Mouse (Mus musculus) adipocyte (in vitro differentiated cells): ENCODE data around the gene Tsks.

Experiments
- DNase-seq: peaks from one replicate; pipeline ENCODE4 v3.0.0-alpha.2; 2016; ENCODE audit warnings: low spot score

Tsks gene

GRCm38 (mm10) chr7:44978300-44978699 is 35.3 kb downstream of the Tsks start:
- DNase-seq, result no peak

DNA sequence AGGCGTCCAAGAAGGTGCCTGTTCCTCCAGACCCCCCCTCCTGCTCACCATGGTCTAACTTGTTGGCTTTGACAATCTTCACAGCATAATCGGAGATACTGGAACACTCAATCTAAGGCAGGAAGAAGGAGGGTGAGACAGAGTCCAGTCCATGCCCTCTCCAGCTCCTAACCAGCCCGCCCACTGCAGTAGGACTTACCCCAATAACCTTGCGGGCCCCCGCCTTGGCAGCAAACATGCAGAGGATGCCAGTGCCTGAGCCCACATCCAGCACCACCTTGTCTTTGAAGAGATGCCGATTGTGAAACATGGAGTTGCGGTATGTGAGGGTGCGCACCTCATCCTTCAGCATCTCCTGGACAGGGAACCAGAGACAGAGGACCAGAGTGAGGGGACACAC is 38.5 kb downstream of the Tsks start:
- DNase-seq, result no peak

DNA sequence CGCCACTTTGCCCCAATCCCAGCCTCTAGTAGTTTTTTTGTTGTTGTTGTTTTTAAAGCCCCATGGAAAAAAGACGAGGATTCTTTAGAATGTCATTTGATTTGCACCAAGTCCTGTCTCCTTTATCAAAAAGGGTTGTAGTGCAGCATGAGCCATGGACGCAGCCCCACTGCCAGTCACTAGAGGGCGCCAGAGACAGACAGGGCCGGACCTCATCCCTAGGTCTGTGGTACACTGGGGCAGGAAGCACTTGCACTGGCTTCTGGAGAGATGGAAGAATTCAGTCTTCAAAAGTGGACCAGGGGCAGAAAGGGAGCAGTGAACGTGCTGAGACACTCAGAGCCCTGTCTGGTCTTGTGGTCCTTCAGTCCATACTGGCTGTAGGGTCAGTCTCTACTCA is 40.1 kb downstream of the Tsks start:
- peak; percentile 82 for DNase-seq

- no peak for DNase-seq
Measured at GRCm38 (mm10) chr7:44983944-44984832, 41.2 kb downstream of the Tsks start.

DNA sequence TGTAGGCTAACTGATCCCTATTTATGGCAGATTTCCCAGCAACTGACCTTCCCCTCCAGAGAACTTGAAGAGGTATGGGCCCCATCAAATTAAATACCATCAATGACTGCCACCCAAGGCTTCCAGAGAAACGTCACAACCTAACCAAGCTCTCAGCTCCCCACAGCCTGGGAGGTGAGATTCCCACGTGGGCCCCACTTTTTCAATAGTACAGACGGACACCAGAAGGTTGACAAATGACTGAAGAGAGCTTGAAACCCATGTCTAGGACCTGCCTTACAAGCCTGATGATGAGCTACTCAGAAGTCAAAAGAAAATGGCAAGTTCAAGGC is 41.8 kb downstream of the Tsks start:
- DNase-seq, result no peak

GRCm38 (mm10) chr7:44985595-44986191 is 42.7 kb downstream of the Tsks start:
- peak; percentile 47 for DNase-seq

DNA sequence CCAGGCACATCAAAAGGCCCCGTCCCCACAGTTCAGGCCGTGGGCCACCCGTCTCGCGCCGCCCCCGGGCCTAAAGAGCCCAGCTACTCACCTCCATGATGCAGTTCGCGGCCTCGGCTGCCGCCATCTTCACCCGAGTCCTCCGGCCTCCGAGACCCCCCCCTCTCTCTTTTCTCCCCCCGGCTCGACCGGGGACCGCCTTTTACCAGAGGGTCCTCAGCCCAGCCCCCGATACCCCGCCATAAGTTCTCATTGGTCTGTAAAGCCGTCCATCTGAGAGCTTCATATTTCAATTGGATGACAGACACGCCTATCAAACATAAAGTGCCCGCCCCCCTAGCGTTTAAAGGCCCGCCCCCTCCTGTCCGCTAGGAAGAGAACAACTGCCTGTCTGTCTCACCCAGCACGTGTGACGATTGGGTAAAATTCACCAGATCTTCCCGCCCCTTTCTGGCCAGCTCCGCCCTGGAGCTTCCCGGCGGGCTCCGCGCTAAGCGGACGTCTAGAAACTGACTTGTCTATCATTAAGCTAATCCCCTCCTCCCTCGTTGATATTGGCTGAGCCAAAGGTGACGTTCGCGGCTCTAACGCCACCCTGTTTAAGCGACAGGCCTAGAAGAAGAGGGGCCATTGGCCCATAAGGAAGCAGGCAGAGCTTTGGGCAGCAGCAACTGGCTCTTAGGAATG is 43.3 kb downstream of the Tsks start, which contains the start of gene Prmt1:
Gene Prmt1, minus strand, starts transcription at position 377 of the 687 bp plus-strand sequence.
- DNase-seq, result peak; percentile 98

GRCm38 (mm10) chr7:44986879-44987718 is 44.1 kb downstream of the Tsks start:
- no peak for DNase-seq

- DNase-seq, result no peak
Measured at GRCm38 (mm10) chr7:44996672-44997071, 53.7 kb downstream of the Tsks start.

DNA sequence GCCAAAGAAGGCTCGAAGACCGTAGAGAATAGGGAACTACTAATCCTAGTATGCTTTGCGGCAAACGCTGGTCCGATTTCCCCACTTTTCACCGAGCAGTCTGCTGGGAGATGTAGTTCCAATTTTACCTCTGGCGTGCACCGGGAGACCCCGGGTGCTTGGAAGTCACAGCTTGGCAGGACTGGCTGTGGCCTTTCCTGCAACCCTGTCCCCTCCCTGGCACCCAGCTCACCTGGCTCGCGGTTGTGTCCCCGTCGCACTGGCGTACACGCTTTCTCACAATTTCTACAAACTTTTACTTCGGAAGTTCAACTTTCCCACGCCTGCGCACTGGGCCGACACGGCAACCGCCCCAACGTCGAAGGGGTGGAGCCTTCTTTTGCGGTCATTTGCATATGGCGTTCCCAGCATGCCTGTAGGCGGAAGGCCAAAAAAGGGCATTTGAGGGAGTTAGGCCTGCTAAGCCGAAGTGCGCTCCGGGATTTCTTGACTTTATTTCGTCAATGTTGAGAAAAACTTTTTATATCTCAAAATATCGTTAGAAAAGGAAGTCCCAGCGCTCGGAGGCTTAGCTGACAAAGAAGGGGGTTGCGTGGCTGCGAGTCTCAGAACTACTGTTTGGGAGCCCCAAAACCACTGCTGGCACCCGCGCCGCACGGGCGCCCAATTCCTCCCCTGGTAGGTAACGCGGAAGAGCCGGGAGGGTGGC is 54.4 kb downstream of the Tsks start, which contains the start of gene Irf3:
Gene Irf3, plus strand, starts transcription at position 418 of the 709 bp plus-strand sequence.
- peak; percentile 97 for DNase-seq

DNA sequence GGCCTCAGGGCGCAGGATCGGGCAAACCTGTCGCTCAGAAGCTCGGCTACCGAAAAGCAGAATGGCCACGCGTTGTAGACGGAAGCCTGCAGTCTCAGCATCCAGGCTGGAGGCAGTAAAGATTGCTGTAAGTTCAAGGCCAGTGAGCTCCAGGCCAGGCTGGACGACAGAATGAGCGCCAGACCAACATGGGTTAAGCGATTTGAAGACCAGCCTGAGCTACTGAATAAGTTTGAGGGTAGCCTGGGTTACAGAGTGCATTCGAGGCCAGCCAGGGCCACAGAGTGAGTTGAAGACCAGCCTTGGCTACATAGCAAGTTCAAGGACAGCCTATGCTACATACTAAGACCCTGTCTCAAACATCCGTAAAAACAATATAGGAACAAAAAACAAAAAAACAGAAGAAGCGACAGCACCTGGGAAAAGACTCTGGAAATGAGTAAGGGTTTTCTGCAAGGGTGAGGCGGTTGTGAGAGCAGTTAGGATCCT is 55.0 kb downstream of the Tsks start:
- no peak for DNase-seq

- peak; percentile 65 for DNase-seq
Measured at GRCm38 (mm10) chr7:44998501-44998955, 55.5 kb downstream of the Tsks start, which contains the start of gene Bcl2l12. Gene Bcl2l12 (minus strand): TSS chr7:44998712.

- no peak for DNase-seq
Measured at GRCm38 (mm10) chr7:44999753-45000152, 56.7 kb downstream of the Tsks start.

DNA sequence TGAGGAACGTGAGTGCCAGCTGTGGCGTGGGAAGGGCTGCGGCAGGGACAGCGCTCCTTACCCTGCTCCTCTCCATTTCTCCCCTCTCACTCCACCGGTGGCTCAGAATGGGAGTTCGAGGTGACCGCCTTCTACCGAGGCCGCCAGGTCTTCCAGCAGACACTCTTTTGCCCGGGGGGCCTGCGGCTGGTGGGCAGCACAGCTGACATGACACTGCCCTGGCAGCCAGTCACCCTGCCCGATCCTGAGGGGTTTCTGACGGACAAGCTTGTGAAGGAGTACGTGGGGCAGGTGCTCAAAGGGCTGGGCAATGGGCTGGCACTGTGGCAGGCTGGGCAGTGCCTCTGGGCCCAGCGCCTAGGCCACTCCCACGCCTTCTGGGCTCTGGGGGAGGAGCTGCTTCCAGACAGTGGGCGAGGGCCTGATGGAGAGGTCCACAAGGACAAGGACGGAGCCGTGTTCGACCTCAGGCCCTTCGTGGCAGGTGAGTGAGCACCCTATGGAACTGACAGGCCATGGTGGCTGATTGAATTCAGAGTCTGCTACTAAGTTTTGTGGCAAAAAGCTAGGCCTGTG is 57.6 kb downstream of the Tsks start:
- DNase-seq, result no peak

DNA sequence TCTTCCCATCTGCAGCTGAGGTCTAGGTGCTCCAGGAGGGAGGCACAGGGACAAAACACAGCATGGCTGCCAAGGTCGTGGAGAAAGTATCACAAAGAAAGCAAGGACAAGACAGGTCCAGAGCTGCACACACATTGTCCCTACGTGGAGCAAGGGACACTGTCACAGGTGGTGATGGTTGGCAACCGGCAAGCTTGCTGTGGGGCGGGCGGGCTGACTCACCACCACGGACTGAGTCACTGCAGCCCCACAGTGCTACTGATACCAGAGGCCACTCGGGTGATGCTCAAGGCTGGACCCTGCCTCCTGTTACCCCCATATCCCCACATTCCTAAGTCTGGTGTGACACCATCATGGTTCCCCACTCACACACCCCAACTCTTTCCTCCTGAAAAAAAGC is 59.4 kb downstream of the Tsks start:
- no peak for DNase-seq

DNA sequence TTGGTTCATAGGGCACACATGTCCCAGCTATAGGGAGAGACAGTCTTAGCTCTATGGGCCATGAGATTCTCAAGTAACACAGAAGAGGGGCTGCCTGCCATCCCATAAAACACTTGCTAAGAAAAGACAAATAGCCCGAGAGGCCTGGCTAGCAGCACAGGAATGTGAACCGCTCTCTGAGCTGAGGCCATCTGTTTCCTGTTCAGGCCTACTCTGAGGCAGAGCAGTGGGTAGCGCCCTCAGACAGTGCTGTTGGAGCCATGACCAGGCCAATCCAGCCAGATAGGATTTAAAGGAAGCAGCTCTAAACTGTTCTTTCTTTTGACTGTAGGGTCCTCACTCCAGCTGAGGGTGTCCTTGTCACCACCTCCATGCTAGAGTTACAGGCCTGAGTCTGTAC is 61.5 kb downstream of the Tsks start:
- no peak for DNase-seq

DNA sequence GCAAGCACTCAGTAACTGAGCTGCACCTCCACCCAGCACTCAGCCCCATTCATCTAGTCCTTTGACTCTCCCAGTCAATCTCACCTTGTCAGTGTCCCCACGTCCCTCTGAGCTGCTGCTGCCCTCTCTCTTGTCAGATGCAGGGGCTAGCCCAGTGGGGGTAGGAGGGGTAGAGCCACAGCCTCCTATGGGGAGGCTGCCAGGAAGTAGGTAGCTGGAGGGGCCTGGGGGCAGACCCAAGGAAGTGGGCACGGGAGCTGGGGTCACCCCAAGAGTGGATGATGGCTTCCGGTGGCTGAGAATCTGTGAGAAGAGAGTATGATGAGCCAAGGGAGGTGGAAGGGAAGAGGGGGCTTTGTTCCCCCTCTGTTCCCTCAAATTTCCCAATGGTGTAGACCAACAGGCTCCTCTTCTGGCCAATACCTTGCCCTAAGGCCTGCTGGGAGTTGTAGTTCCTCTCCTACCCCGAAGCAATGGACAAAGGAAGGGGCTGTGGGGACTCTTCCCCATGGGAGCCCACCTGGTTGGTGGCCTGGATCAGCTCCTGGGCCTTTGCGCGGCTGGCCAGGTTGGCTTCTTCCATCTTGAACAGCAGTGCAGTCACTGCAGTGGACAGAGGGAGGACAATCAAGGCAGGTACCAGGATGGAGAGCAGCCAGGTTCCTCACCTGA is 62.5 kb downstream of the Tsks start:
- no peak for DNase-seq

GRCm38 (mm10) chr7:45006503-45006902 is 63.5 kb downstream of the Tsks start:
- no peak for DNase-seq

DNA sequence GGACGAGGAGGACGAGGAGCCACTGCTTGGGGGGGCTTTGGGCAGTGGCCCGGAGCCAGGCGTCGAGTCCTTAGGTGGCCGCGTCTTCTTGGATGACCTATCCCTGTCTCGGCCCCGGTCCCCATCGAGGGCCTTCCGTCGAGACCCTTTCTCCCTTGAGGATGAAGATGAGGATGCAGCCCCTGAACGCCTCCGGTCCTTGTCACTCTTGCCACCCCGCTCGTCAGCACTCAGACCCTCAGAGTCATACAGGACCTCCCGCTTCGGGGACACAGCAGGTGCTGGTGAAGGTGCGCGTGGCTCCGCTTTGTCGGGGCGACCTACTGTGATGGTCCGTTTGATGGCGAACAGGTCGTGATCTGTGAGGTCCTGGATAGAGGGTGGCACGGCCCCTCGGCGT is 64.1 kb downstream of the Tsks start:
- no peak for DNase-seq
